Mouse (Mus musculus): ENCODE results near the gene Fgd3. TPM values are rescaled to one million over a fixed set of nuclear protein-coding genes. Genes with fewer than 3 reads are reported as not detected.

Fgd3 gene
- polyA plus RNA-seq, 1 experiment: 0.59 TPM

DNA sequence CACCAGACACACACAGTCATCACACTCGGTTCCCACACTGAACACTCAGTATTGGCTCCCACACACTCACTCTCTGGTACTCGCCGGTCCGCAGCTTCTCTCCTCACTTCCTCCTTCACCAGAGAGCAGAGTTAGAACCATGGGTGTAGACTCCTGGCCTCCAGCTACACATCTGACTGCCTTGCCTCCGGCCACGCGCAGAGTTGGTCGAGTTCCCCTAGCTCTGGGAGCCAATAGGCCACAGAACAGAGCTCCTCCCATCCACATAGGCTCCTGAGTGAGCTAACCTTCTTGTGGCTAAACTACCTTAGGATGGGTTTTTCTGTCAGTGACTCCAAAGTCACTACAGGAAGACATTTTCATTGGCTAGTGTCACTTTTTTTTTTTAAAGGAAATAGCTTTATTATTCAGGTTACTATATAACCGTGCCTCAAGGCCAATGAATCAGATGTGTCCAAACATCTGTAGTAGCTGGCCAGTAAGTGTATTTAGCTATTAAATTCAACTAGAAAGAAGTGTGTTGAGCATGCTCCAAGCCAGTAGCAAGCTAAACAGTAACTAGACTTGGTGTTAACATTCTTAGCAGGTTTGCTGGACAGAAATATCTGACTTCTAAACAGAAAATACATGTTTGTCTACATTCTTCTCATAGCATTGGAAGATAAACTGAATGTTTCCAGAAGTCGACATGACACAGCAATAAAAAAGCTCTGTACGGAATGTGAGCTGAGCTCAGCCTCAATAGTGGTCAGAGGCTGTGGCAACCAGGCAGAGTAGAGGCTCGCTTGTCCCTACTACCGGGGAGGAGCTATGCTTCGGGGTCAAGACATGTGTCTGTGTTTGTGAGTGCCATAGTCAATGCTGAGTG is 21.4 kb downstream of the Fgd3 start:
- H3K27ac ChIP-seq (replicated peaks; ENCODE audit: low read depth, low read length): no peak overlapping the region
- H3K4me3 ChIP-seq (ENCODE audit: insufficient read depth, low read depth, low read length): no peak overlapping the region
- no peaks in the 10 kb centered on the region for H3K4me1 ChIP-seq (ENCODE audit: control insufficient read depth, insufficient read depth, insufficient read length, low read length)

DNA sequence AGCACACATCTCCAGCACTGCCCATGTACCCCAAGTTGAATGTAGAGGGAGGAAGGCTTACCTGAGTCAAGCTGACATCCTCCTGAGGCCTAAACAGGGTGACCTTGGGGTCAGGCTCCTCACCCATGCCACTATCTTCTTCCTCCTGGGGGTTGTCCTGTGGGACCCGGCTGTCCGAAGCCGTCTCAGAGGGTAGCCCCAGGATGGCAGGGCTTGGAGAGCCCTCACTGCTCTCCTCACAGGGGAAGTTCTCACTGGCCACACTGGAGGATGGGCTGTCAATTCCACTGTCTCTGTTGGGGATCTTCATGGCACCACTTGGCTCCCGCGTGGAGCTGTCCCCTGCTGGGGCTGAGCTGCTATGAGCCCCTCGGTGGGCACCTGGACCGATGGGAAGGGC is 23.8 kb downstream of the Fgd3 start:
- no peak overlapping the region for H3K4me3 ChIP-seq (ENCODE audit: insufficient read depth, low read depth, low read length)
- H3K4me1 ChIP-seq (ENCODE audit: control insufficient read depth, insufficient read depth, insufficient read length, low read length): no peaks in the 10 kb centered on the region
- H3K27ac ChIP-seq (replicated peaks; ENCODE audit: low read depth, low read length): no peak overlapping the region

GRCm38 (mm10) chr13:49294108-49294507 is 26.0 kb downstream of the Fgd3 start:
- H3K4me1 ChIP-seq (ENCODE audit: control insufficient read depth, insufficient read depth, insufficient read length, low read length): no peaks in the 10 kb centered on the region

GRCm38 (mm10) chr13:49291949-49292348 is 28.2 kb downstream of the Fgd3 start:
- H3K27ac ChIP-seq (replicated peaks; ENCODE audit: low read depth, low read length): no peak overlapping the region
- no peak overlapping the region for H3K4me3 ChIP-seq (ENCODE audit: insufficient read depth, low read depth, low read length)
- H3K4me1 ChIP-seq (ENCODE audit: control insufficient read depth, insufficient read depth, insufficient read length, low read length): no peaks in the 10 kb centered on the region

More at GRCm38 (mm10) chr13:49294108-49294507, 26.0 kb downstream of the Fgd3 start:
- Histone ChIP-seq H3K4me3 (ENCODE audit: insufficient read depth, low read depth, low read length) (no peak overlapping the region), H3K27ac (replicated peaks; ENCODE audit: low read depth, low read length) (no peak overlapping the region)

DNA sequence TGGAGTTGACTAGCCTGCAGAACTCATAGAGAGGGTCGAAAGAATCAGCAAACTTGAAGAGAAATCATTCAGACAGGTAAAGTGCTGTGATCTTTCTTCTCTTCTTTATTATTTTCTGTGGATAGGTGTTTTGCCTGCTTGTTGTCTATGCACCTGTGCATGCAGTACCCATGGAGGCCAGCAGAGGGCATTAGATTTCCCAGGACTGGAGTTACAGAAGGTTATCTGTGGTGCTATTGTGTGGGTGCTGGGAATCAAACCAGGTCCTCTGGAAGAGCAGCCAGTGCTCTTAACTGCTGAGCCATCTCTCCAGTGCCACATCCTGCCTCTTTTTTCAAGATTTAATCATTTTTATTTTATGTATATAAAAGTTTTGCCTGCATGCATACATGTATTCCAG is 28.7 kb downstream of the Fgd3 start:
- H3K4me1 ChIP-seq (ENCODE audit: control insufficient read depth, insufficient read depth, insufficient read length, low read length): no peaks in the 10 kb centered on the region
- no peak overlapping the region for H3K4me3 ChIP-seq (ENCODE audit: insufficient read depth, low read depth, low read length)
- H3K27ac ChIP-seq (replicated peaks; ENCODE audit: low read depth, low read length): no peak overlapping the region

DNA sequence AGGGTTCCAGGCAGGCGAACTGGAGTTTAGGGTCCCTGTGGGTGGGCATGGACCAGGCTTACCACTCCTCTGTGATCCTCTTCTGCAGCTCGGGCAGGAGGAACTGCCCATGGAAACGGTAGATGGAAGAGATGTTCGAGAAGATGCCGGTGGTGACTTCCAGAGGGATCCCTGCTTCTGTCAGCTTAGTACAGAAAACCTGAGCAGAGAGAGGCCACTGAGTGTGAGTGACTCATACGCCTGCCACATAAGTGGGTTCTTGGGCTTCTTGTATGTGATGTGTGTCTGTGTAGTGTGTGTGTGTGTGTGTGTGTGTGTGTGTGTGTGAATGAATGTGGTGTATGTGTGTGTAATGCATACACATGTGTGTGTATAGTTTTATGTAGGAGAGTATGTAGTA is 32.9 kb downstream of the Fgd3 start:
- Histone ChIP-seq H3K4me3 (ENCODE audit: insufficient read depth, low read depth, low read length) (no peak overlapping the region), H3K4me1 (ENCODE audit: control insufficient read depth, insufficient read depth, insufficient read length, low read length) (no peaks in the 10 kb centered on the region), H3K27ac (replicated peaks; ENCODE audit: low read depth, low read length) (no peak overlapping the region)

GRCm38 (mm10) chr13:49286750-49287149 is 33.4 kb downstream of the Fgd3 start:
- no peak overlapping the region for H3K27ac ChIP-seq (replicated peaks; ENCODE audit: low read depth, low read length)
- no peaks in the 10 kb centered on the region for H3K4me1 ChIP-seq (ENCODE audit: control insufficient read depth, insufficient read depth, insufficient read length, low read length)
- H3K4me3 ChIP-seq (ENCODE audit: insufficient read depth, low read depth, low read length): no peak overlapping the region

GRCm38 (mm10) chr13:49283686-49284085 is 36.4 kb downstream of the Fgd3 start:
- Histone ChIP-seq H3K4me1 (ENCODE audit: control insufficient read depth, insufficient read depth, insufficient read length, low read length) (no peaks in the 10 kb centered on the region), H3K4me3 (ENCODE audit: insufficient read depth, low read depth, low read length) (no peak overlapping the region), H3K27ac (replicated peaks; ENCODE audit: low read depth, low read length) (no peak overlapping the region)

GRCm38 (mm10) chr13:49282168-49282567 is 37.9 kb downstream of the Fgd3 start:
- no peaks in the 10 kb centered on the region for H3K4me1 ChIP-seq (ENCODE audit: control insufficient read depth, insufficient read depth, insufficient read length, low read length)
- no peak overlapping the region for H3K27ac ChIP-seq (replicated peaks; ENCODE audit: low read depth, low read length)

DNA sequence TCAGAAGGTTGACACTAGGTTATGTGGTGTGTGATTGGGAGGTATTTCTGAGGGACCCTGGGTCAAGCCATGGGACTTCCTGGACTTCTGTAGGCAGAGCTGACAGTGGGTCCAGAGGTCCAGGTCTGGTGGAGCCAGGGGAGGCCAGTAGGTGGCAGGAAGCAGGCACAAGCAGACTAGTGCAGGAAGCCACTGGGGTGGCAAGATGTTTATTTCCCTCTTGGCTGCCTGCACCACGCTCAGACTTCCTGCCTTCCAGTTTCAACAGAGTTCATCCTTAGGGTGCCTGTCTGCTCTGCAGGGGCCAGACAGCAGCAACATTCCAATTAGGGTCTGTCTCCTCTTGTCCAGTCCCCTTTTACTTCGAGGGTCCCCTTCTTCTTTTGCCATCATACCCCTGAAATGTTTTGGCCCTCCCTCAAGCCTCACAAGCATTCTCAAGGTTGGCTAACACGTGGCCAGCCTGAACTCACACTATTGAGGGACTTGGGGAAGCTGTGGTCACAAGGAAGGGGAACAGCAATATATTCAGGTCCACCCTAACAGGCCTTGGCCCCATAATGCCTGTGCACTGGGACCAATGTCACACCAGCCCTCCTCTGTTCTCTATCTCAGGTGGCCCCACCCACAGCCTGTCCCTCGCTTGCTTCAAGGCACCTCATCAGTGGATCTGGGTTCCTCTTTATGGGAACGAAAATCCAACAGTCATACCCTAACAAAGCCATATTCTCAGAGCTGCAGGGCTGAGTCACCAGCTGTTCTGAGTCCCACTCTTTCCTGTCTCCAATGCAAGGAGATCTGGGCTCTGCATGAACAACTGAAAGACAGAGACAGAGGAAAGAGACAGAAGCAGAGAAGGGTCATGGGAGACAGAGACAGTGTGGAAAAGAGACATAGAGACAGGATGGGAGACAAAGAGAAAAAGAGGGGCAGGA is 48.0 kb downstream of the Fgd3 start:
- Histone ChIP-seq H3K4me1 (ENCODE audit: control insufficient read depth, insufficient read depth, insufficient read length, low read length) (peaks cover 3% of the 10 kb centered on the region), H3K4me3 (ENCODE audit: insufficient read depth, low read depth, low read length) (no peak overlapping the region), H3K27ac (replicated peaks; ENCODE audit: low read depth, low read length) (peak overlapping the region; percentile 34; the same call in 1 of the 2 replicates)

More at GRCm38 (mm10) chr13:49282168-49282567, 37.9 kb downstream of the Fgd3 start:
- no peak overlapping the region for H3K4me3 ChIP-seq (ENCODE audit: insufficient read depth, low read depth, low read length)

- no peak overlapping the region for H3K27ac ChIP-seq (replicated peaks; ENCODE audit: low read depth, low read length)
- H3K4me3 ChIP-seq (ENCODE audit: insufficient read depth, low read depth, low read length): no peak overlapping the region
- H3K4me1 ChIP-seq (ENCODE audit: control insufficient read depth, insufficient read depth, insufficient read length, low read length): peaks cover 3% of the 10 kb centered on the region
These were observed 49.6 kb downstream of the Fgd3 start for GRCm38 (mm10) chr13:49270500-49270899.

GRCm38 (mm10) chr13:49267645-49268044 is 52.5 kb downstream of the Fgd3 start:
- H3K4me3 ChIP-seq (ENCODE audit: insufficient read depth, low read depth, low read length): no peak overlapping the region
- peaks cover 3% of the 10 kb centered on the region for H3K4me1 ChIP-seq (ENCODE audit: control insufficient read depth, insufficient read depth, insufficient read length, low read length)

GRCm38 (mm10) chr13:49260036-49260722 is 59.9 kb downstream of the Fgd3 start:
- no peak overlapping the region for H3K4me3 ChIP-seq (ENCODE audit: insufficient read depth, low read depth, low read length)
- no peaks in the 10 kb centered on the region for H3K4me1 ChIP-seq (ENCODE audit: control insufficient read depth, insufficient read depth, insufficient read length, low read length)
- H3K27ac ChIP-seq (replicated peaks; ENCODE audit: low read depth, low read length): no peak overlapping the region

More at GRCm38 (mm10) chr13:49267645-49268044, 52.5 kb downstream of the Fgd3 start:
- H3K27ac ChIP-seq (replicated peaks; ENCODE audit: low read depth, low read length): no peak overlapping the region

DNA sequence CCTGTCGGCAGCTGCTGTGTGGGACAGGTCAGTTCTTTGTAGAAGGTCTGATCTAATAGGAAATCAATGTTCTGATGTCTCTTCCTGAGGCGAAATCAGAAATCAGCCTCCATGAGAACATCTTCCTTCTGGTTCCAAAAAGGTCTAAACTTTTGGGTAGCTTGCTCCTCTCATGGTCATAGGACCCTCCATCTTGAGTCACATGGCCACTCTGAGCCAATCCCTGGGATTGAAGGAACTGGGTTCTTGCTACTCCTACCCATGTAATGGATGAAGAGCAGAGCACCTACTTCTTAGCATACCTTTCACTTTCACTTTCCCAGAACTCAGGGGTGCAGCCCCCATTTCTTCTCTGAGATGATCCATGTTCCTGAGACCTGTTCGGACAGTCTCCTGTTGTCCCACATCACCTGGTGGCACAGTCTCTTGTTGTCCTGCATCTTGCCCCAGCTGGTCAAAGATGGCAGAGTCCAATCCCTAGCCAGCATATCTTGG is 62.2 kb downstream of the Fgd3 start:
- no peaks in the 10 kb centered on the region for H3K4me1 ChIP-seq (ENCODE audit: control insufficient read depth, insufficient read depth, insufficient read length, low read length)
- H3K4me3 ChIP-seq (ENCODE audit: insufficient read depth, low read depth, low read length): no peak overlapping the region
- no peak overlapping the region for H3K27ac ChIP-seq (replicated peaks; ENCODE audit: low read depth, low read length)
